Mouse (Mus musculus): Measurements from ENCODE around the gene Slc1a7. TPM values are rescaled to one million over a fixed set of nuclear protein-coding genes. Genes with fewer than 3 reads are reported as not detected.

Slc1a7 gene
- total RNA-seq (2021) = under 1 TPM in 1 of 2 experiments, not detected in 1; 0.14 TPM
- long read RNA-seq, experiment 1 = 0 reads
- long read RNA-seq, experiment 2 = 0 reads

GRCm38 (mm10) chr4:107967966-107968682 lies at the start of gene Slc1a7:
TSS of gene Slc1a7 (plus strand) at chr4:107968332.
- DNase-seq (ENCODE audit: low spot score) = no peak

GRCm38 (mm10) chr4:107920336-107920735 lies 47.8 kb upstream of the Slc1a7 start:
- no peak for DNase-seq (ENCODE audit: low spot score)

- DNase-seq (ENCODE audit: low spot score) = peak; percentile 35
Measured at GRCm38 (mm10) chr4:107921152-107921695, 46.9 kb upstream of the Slc1a7 start.

GRCm38 (mm10) chr4:107921952-107922351 lies 46.2 kb upstream of the Slc1a7 start:
- DNase-seq (ENCODE audit: low spot score) = no peak

- peak; percentile 96 for DNase-seq (ENCODE audit: low spot score)
Measured at GRCm38 (mm10) chr4:107923145-107923802, 44.9 kb upstream of the Slc1a7 start, which contains the start of gene Cpt2. TSS of gene Cpt2 (minus strand) at chr4:107923610.

- no peak for DNase-seq (ENCODE audit: low spot score)
Measured at GRCm38 (mm10) chr4:107923803-107924194, 44.3 kb upstream of the Slc1a7 start.

GRCm38 (mm10) chr4:107928269-107928668 lies 39.9 kb upstream of the Slc1a7 start:
- DNase-seq (ENCODE audit: low spot score) = no peak

- no peak for DNase-seq (ENCODE audit: low spot score)
Measured at GRCm38 (mm10) chr4:107928726-107929125, 39.4 kb upstream of the Slc1a7 start.

GRCm38 (mm10) chr4:107931453-107931852 lies 36.7 kb upstream of the Slc1a7 start:
- DNase-seq (ENCODE audit: low spot score) = no peak

GRCm38 (mm10) chr4:107933239-107933638 lies 34.9 kb upstream of the Slc1a7 start:
- no peak for DNase-seq (ENCODE audit: low spot score)

- DNase-seq (ENCODE audit: low spot score) = no peak
Measured at GRCm38 (mm10) chr4:107935254-107935653, 32.9 kb upstream of the Slc1a7 start.

GRCm38 (mm10) chr4:107937338-107937737 lies 30.8 kb upstream of the Slc1a7 start:
- DNase-seq (ENCODE audit: low spot score) = peak; percentile 59

GRCm38 (mm10) chr4:107938124-107938523 lies 30.0 kb upstream of the Slc1a7 start:
- no peak for DNase-seq (ENCODE audit: low spot score)

- DNase-seq (ENCODE audit: low spot score) = peak; percentile 36
Measured at GRCm38 (mm10) chr4:107942741-107943140, 25.4 kb upstream of the Slc1a7 start.

- no peak for DNase-seq (ENCODE audit: low spot score)
Measured at GRCm38 (mm10) chr4:107944141-107944540, 24.0 kb upstream of the Slc1a7 start.

- DNase-seq (ENCODE audit: low spot score) = no peak
Measured at GRCm38 (mm10) chr4:107949918-107950317, 18.2 kb upstream of the Slc1a7 start.

GRCm38 (mm10) chr4:107952845-107953244 lies 15.3 kb upstream of the Slc1a7 start:
- no peak for DNase-seq (ENCODE audit: low spot score)

GRCm38 (mm10) chr4:107955691-107956090 lies 12.4 kb upstream of the Slc1a7 start:
- no peak for DNase-seq (ENCODE audit: low spot score)

GRCm38 (mm10) chr4:107958487-107958886 lies 9.6 kb upstream of the Slc1a7 start:
- DNase-seq (ENCODE audit: low spot score) = no peak

GRCm38 (mm10) chr4:107962044-107962732 lies 5.9 kb upstream of the Slc1a7 start:
- DNase-seq (ENCODE audit: low spot score) = peak; percentile 59

- no peak for DNase-seq (ENCODE audit: low spot score)
Measured at GRCm38 (mm10) chr4:107962792-107963191, 5.3 kb upstream of the Slc1a7 start.
